Mouse (Mus musculus): ENCODE data around the gene Zc3h7b.

The Zc3h7b gene

GRCm38 (mm10) chr15:81792444-81792843, 47.6 kb downstream of the Zc3h7b start:
- DNase-seq (ENCODE audit: low spot score in 2 of 2): no peak

GRCm38 (mm10) chr15:81796228-81796627, 51.4 kb downstream of the Zc3h7b start:
- no peak for DNase-seq (ENCODE audit: low spot score in 2 of 2)

GRCm38 (mm10) chr15:81797861-81798260, 53.0 kb downstream of the Zc3h7b start:
- no peak for DNase-seq (ENCODE audit: low spot score in 2 of 2)

GRCm38 (mm10) chr15:81798421-81798820, 53.6 kb downstream of the Zc3h7b start:
- no peak for DNase-seq (ENCODE audit: low spot score in 2 of 2)

- no peak for DNase-seq (ENCODE audit: low spot score in 2 of 2)
These were observed 55.5 kb downstream of the Zc3h7b start for GRCm38 (mm10) chr15:81800391-81800790.

GRCm38 (mm10) chr15:81802001-81802890, 57.4 kb downstream of the Zc3h7b start, which contains the start of gene Tef:
TSS of gene Tef (plus strand) at chr15:81802421.
- peak; percentile 95 to 98 for DNase-seq (ENCODE audit: low spot score in 2 of 2)

- DNase-seq (ENCODE audit: low spot score in 2 of 2): no peak
These were observed 58.1 kb downstream of the Zc3h7b start for GRCm38 (mm10) chr15:81802941-81803351.

- no peak for DNase-seq (ENCODE audit: low spot score in 2 of 2)
These were observed 58.6 kb downstream of the Zc3h7b start for GRCm38 (mm10) chr15:81803425-81803951.

GRCm38 (mm10) chr15:81804172-81804571, 59.3 kb downstream of the Zc3h7b start:
- no peak for DNase-seq (ENCODE audit: low spot score in 2 of 2)

- DNase-seq (ENCODE audit: low spot score in 2 of 2): no peak
These were observed 60.0 kb downstream of the Zc3h7b start for GRCm38 (mm10) chr15:81804883-81805282.

GRCm38 (mm10) chr15:81805624-81806023, 60.8 kb downstream of the Zc3h7b start:
- no peak for DNase-seq (ENCODE audit: low spot score in 2 of 2)

- no peak for DNase-seq (ENCODE audit: low spot score in 2 of 2)
These were observed 62.0 kb downstream of the Zc3h7b start for GRCm38 (mm10) chr15:81806621-81807404.

GRCm38 (mm10) chr15:81808799-81809198, 63.9 kb downstream of the Zc3h7b start:
- DNase-seq (ENCODE audit: low spot score in 2 of 2): no peak

GRCm38 (mm10) chr15:81809550-81809949, 64.7 kb downstream of the Zc3h7b start:
- no peak for DNase-seq (ENCODE audit: low spot score in 2 of 2)

GRCm38 (mm10) chr15:81810150-81810549, 65.3 kb downstream of the Zc3h7b start:
- DNase-seq (ENCODE audit: low spot score in 2 of 2): peak in 1 of 2 experiments; percentile 47

- DNase-seq (ENCODE audit: low spot score in 2 of 2): peak; percentile 97 to 98
These were observed 66.1 kb downstream of the Zc3h7b start for GRCm38 (mm10) chr15:81810671-81811598.

- DNase-seq (ENCODE audit: low spot score in 2 of 2): no peak
These were observed 66.7 kb downstream of the Zc3h7b start for GRCm38 (mm10) chr15:81811599-81811996.

GRCm38 (mm10) chr15:81812287-81812686, 67.4 kb downstream of the Zc3h7b start:
- no peak for DNase-seq (ENCODE audit: low spot score in 2 of 2)

- no peak for DNase-seq (ENCODE audit: low spot score in 2 of 2)
These were observed 68.1 kb downstream of the Zc3h7b start for GRCm38 (mm10) chr15:81812696-81813631.
